Mouse (Mus musculus): ENCODE measurements around the gene Khdc1b. TPM values are rescaled to one million over a fixed set of nuclear protein-coding genes. Genes with fewer than 3 reads are reported as not detected.

Khdc1b gene
- polyA plus RNA-seq, 1 experiment from 2014 or later = not detected

DNA sequence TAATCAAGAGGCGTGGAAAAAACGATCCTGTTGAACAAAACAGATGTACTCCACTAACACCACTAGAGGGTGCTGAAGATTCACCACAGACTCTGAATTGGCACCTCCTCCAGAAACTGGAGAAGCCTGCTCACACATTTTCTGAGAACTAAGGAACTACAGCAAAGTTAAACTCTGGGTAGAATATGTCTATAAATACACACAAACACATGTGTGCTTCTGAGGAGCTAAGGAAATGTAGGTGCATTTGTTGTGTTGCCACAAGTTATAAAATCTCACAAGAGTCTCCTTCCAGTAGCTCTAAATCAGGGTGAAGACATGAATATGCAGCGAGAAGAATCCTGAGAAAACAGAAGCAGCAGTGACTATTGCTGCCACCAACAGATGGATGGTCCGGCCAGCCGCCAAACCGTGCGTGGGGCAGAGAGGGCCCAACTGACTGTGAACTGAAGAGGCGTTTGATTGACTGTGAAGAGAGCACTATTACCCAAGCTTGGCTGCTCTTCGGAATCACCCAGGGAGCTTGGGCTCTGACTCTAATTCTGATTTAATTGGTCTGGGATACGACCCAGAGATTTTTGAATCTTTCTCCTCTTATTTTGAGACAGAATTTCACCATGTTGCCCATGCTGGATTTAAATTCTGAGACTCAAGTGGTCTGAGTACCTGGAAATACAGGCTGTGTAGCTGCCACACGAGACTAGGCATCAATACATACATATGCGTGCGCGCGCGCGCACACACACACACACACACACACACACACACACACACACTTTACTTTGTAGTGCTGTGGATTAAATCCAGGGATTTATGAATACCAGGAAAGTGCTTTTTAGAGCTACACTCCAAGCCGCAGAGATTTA, 28.2 kb downstream of the Khdc1b start:
- Histone ChIP-seq H3K9ac (replicated peaks; ENCODE audit: low read depth, low read length) (no peak overlapping the region), H3K27ac (ENCODE audit: low read length) (peak overlapping the region; percentile 34), H3K4me2 (ENCODE audit: low read length) (peak overlapping the region; percentile 29), H3K4me1 (replicated peaks; ENCODE audit: control insufficient read depth, insufficient read depth, low read length) (peaks cover 11% of the 10 kb centered on the region), H3K9me3 (ENCODE audit: control insufficient read depth, low read length) (no peaks in the 10 kb centered on the region), H3K4me3 (replicated peaks; ENCODE audit: low read length) (no peak overlapping the region), H3K27me3 (replicated peaks; ENCODE audit: control insufficient read depth, insufficient read depth, low read length) (no peaks in the 10 kb centered on the region), H3K36me3 (ENCODE audit: control insufficient read depth, insufficient read depth) (no peaks in the 10 kb centered on the region)
- peak; percentile 96 for ATAC-seq
- 39% methylated on average over 18 of the region's 18 CpGs for WGBS

- ATAC-seq = no peak
- no peak overlapping the region for H3K4me2 ChIP-seq (ENCODE audit: low read length)
- H3K27ac ChIP-seq (ENCODE audit: low read length) = peak overlapping the region; percentile 7
- H3K36me3 ChIP-seq (ENCODE audit: control insufficient read depth, insufficient read depth) = no peaks in the 10 kb centered on the region
- no peak overlapping the region for H3K4me3 ChIP-seq (replicated peaks; ENCODE audit: low read length)
- H3K4me1 ChIP-seq (replicated peaks; ENCODE audit: control insufficient read depth, insufficient read depth, low read length) = peaks cover 11% of the 10 kb centered on the region
- H3K9ac ChIP-seq (replicated peaks; ENCODE audit: low read depth, low read length) = no peak overlapping the region
- 80% methylated on average over 2 of the region's 2 CpGs for WGBS
- H3K27me3 ChIP-seq (replicated peaks; ENCODE audit: control insufficient read depth, insufficient read depth, low read length) = no peaks in the 10 kb centered on the region
- no peaks in the 10 kb centered on the region for H3K9me3 ChIP-seq (ENCODE audit: control insufficient read depth, low read length)
Measured at GRCm38 (mm10) chr1:21412197-21412555, 28.8 kb downstream of the Khdc1b start.

GRCm38 (mm10) chr1:21419370-21419769, 36.0 kb downstream of the Khdc1b start:
- Histone ChIP-seq H3K9ac (replicated peaks; ENCODE audit: low read depth, low read length) (no peak overlapping the region), H3K4me1 (replicated peaks; ENCODE audit: control insufficient read depth, insufficient read depth, low read length) (no peaks in the 10 kb centered on the region; the same call in 1 of the 2 replicates), H3K36me3 (ENCODE audit: control insufficient read depth, insufficient read depth) (no peaks in the 10 kb centered on the region), H3K27me3 (replicated peaks; ENCODE audit: control insufficient read depth, insufficient read depth, low read length) (no peaks in the 10 kb centered on the region), H3K9me3 (ENCODE audit: control insufficient read depth, low read length) (no peaks in the 10 kb centered on the region), H3K4me3 (replicated peaks; ENCODE audit: low read length) (no peak overlapping the region), H3K27ac (ENCODE audit: low read length) (no peak overlapping the region), H3K4me2 (ENCODE audit: low read length) (no peak overlapping the region)
- peak; percentile 27; the same call in 1 of the 2 replicates for ATAC-seq

- Histone ChIP-seq H3K9ac (replicated peaks; ENCODE audit: low read depth, low read length) (no peak overlapping the region), H3K4me2 (ENCODE audit: low read length) (no peak overlapping the region), H3K9me3 (ENCODE audit: control insufficient read depth, low read length) (no peaks in the 10 kb centered on the region), H3K4me3 (replicated peaks; ENCODE audit: low read length) (no peak overlapping the region), H3K36me3 (ENCODE audit: control insufficient read depth, insufficient read depth) (no peaks in the 10 kb centered on the region), H3K27me3 (replicated peaks; ENCODE audit: control insufficient read depth, insufficient read depth, low read length) (no peaks in the 10 kb centered on the region), H3K4me1 (replicated peaks; ENCODE audit: control insufficient read depth, insufficient read depth, low read length) (no peaks in the 10 kb centered on the region), H3K27ac (ENCODE audit: low read length) (no peak overlapping the region)
- no peak for ATAC-seq
- 88% methylated on average over 2 of the region's 2 CpGs for WGBS
Measured at GRCm38 (mm10) chr1:21425654-21426053, 42.3 kb downstream of the Khdc1b start.

DNA sequence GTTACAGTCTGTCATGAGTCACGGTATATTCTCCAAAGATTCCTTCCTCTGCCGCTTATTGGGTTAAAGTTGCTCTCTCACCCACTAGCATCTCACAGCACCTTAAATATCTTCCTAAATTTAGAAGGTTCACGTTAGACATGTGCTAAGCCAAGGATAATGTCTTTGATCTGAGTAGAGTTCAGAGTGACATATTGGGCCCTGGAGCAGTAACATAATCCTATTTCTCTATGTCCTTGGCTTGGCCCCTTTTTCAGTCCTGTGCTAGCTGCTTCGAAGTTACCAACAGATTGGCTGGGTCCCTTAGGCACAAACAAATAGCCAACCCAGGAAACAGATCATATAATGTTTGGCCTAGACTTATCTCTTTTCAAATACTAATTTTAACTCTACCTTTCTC, 44.7 kb downstream of the Khdc1b start:
- H3K9ac ChIP-seq (replicated peaks; ENCODE audit: low read depth, low read length) = no peak overlapping the region
- no peaks in the 10 kb centered on the region for H3K4me1 ChIP-seq (replicated peaks; ENCODE audit: control insufficient read depth, insufficient read depth, low read length)
- H3K4me2 ChIP-seq (ENCODE audit: low read length) = no peak overlapping the region
- H3K4me3 ChIP-seq (replicated peaks; ENCODE audit: low read length) = no peak overlapping the region
- H3K36me3 ChIP-seq (ENCODE audit: control insufficient read depth, insufficient read depth) = no peaks in the 10 kb centered on the region
- 87% methylated on average over 4 of the region's 4 CpGs for WGBS
- H3K27ac ChIP-seq (ENCODE audit: low read length) = no peak overlapping the region
- no peaks in the 10 kb centered on the region for H3K9me3 ChIP-seq (ENCODE audit: control insufficient read depth, low read length)
- H3K27me3 ChIP-seq (replicated peaks; ENCODE audit: control insufficient read depth, insufficient read depth, low read length) = no peaks in the 10 kb centered on the region
- no peak for ATAC-seq

GRCm38 (mm10) chr1:21431666-21432065, 48.3 kb downstream of the Khdc1b start:
- ATAC-seq = no peak
- H3K27me3 ChIP-seq (replicated peaks; ENCODE audit: control insufficient read depth, insufficient read depth, low read length) = no peaks in the 10 kb centered on the region
- H3K9ac ChIP-seq (replicated peaks; ENCODE audit: low read depth, low read length) = no peak overlapping the region
- H3K4me1 ChIP-seq (replicated peaks; ENCODE audit: control insufficient read depth, insufficient read depth, low read length) = no peaks in the 10 kb centered on the region
- no peak overlapping the region for H3K4me3 ChIP-seq (replicated peaks; ENCODE audit: low read length)
- no peaks in the 10 kb centered on the region for H3K36me3 ChIP-seq (ENCODE audit: control insufficient read depth, insufficient read depth)
- no peak overlapping the region for H3K27ac ChIP-seq (ENCODE audit: low read length)
- H3K9me3 ChIP-seq (ENCODE audit: control insufficient read depth, low read length) = no peaks in the 10 kb centered on the region
- no peak overlapping the region for H3K4me2 ChIP-seq (ENCODE audit: low read length)
- 84% methylated on average over 3 of the region's 3 CpGs for WGBS

DNA sequence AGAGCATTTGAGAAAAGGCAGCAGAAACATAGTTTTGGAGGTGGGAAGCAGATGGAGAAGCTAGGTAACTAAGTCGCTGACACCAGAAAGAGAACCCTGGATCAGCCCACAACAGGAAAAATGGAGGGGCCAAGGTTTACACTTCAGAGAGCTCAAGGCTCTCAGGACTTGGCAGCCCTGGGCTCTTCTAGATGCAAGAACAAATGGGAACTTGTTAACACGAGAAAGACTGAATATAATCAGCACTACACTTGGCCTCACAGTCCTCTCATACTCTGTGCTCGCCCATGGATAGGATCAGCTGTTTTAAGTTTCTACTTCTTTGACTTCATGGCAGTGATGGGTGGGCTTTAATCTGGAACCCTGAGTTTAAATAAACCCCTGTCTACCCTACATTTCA, 51.5 kb downstream of the Khdc1b start:
- no peaks in the 10 kb centered on the region for H3K36me3 ChIP-seq (ENCODE audit: control insufficient read depth, insufficient read depth)
- peak; percentile 79 for ATAC-seq
- 32% methylated on average over 3 of the region's 3 CpGs for WGBS
- H3K27me3 ChIP-seq (replicated peaks; ENCODE audit: control insufficient read depth, insufficient read depth, low read length) = no peaks in the 10 kb centered on the region
- no peak overlapping the region for H3K4me3 ChIP-seq (replicated peaks; ENCODE audit: low read length)
- H3K9me3 ChIP-seq (ENCODE audit: control insufficient read depth, low read length) = no peaks in the 10 kb centered on the region
- H3K27ac ChIP-seq (ENCODE audit: low read length) = no peak overlapping the region
- no peak overlapping the region for H3K9ac ChIP-seq (replicated peaks; ENCODE audit: low read depth, low read length)
- no peaks in the 10 kb centered on the region for H3K4me1 ChIP-seq (replicated peaks; ENCODE audit: control insufficient read depth, insufficient read depth, low read length)
- no peak overlapping the region for H3K4me2 ChIP-seq (ENCODE audit: low read length)

Other genes with a start within 250 kb of the Khdc1b start
- gene Tmem14a, start 165.0 kb upstream of the Khdc1b start, polyA plus RNA-seq (2015; fragmentation: Nextera tagmentation; extraction: Ambion mirVana) = 16.9 and 20.9 TPM in 2 replicates
- 0.27 and 0.33 TPM in 2 replicates for gene Gsta3, start 143.0 kb upstream of the Khdc1b start, polyA plus RNA-seq (2015; fragmentation: Nextera tagmentation; extraction: Ambion mirVana)
- not detected in 2 replicates for gene Khdc1a, start 33.9 kb upstream of the Khdc1b start, polyA plus RNA-seq (2015; fragmentation: Nextera tagmentation; extraction: Ambion mirVana)
- not detected in 2 replicates for gene Khdc1c, start 15.2 kb upstream of the Khdc1b start, polyA plus RNA-seq (2015; fragmentation: Nextera tagmentation; extraction: Ambion mirVana)

All from forebrain, embryonic 16.5 days (tissue).